Mouse (Mus musculus) CD8-positive naive resting alpha-beta T cell, adult 2 months (primary cell): ENCODE data around the gene Snrnp35.
A peak's percentile ranks its signal among the peaks of the same experiment; 100 is the strongest.

Experiments used
- DNase-seq, 2 experiments: peaks; one replicate each; pipeline ENCODE4 v3.0.0; 2022; ENCODE audit warnings: low read depth in 2 of 2, low spot score in 2 of 2

The Snrnp35 gene

GRCm38 (mm10) chr5:124535016-124535415 lies 52.1 kb downstream of the Snrnp35 start:
- DNase-seq, result no peak

- DNase-seq, result no peak
These were observed 53.8 kb downstream of the Snrnp35 start for GRCm38 (mm10) chr5:124536776-124537175.

DNA sequence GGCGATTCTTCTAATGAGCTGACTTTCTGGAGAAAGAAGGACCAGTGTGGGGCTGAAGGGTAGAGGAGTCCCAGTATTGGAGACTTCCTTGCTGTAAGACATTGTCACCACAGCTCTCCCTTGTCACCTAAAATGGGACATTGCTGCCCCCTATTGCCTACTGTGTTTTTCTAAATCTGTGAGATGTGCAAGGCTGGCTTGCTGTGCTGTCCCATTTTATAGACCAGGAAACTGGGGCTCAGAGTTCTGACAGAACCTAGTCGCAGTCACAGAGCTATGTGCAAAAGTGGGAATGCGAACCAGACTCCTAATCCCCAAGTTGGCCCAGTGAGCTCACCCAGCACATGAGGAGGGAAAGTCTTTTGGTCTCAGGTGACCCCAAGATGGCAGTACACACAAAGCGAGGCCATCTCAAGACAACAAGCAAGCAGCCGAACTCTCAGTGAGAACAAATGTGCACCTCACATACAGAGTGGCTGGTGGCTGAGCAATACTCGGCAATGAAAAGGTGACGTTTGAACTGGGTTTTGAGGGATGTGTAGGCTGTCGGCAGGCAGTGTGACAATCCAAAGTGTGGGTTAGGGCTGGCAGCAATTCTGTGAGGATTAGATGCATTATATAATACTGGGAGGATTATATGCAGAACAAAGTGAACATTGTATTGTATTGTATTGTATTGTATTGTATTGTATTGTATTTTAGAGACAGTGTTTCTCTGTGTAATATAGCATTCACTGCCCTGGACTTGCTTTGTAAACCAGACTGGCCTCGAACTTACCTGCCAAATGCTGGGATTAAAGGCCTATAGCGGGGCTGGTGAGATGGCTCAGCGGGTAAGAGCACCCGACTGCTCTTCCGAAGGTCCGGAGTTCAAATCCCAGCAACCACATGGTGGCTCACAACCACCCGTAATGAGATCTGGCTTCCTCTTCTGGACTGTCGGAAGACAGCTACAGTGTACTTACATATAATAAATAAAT lies 56.2 kb downstream of the Snrnp35 start:
- peak; percentile 61 to 73 for DNase-seq

- no peak for DNase-seq
These were observed 57.0 kb downstream of the Snrnp35 start for GRCm38 (mm10) chr5:124539905-124540304.

DNA sequence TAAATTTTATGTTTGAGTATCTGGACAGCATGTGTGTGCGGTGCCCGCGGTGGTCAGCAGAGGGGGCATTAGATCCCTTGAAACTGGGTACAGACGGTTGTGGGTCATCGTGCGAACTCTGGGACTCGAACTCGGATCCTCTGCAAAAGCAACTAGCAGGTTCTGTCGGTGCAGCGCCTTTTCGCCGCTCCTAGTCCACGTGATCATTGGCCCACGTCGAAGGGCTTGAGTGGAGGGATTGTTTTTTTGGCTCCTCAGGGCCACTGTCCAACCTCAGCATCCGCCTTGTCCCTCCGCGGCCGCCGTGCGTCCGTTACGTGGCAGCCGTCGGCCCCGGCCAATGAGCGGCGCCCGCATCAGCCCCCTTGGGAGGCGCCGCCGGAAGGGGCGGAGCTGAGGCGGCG lies 57.5 kb downstream of the Snrnp35 start, which contains the start of gene Tmed2:
TSS of gene Tmed2 (plus strand) at position 313 of the 404 bp plus-strand sequence.
- peak; percentile 86 to 87 for DNase-seq
